Mouse (Mus musculus) testis, postnatal 14 days (tissue): ENCODE measurements around the gene Dpp10.

Experiments
- DNase-seq: peaks from one replicate; pipeline ENCODE4 v3.0.0; 2021; ENCODE audit warnings: low spot score

The Dpp10 gene

GRCm38 (mm10) chr1:124044925-124045640 is at the start of gene Dpp10:
TSS of gene Dpp10 (minus strand) at chr1:124045559.
- no peak for DNase-seq

- DNase-seq: no peak
Measured at GRCm38 (mm10) chr1:124048544-124048943, 3.2 kb upstream of the Dpp10 start.

GRCm38 (mm10) chr1:124045761-124046300 is 472 bp upstream of the Dpp10 start:
- peak; percentile 13 for DNase-seq

DNA sequence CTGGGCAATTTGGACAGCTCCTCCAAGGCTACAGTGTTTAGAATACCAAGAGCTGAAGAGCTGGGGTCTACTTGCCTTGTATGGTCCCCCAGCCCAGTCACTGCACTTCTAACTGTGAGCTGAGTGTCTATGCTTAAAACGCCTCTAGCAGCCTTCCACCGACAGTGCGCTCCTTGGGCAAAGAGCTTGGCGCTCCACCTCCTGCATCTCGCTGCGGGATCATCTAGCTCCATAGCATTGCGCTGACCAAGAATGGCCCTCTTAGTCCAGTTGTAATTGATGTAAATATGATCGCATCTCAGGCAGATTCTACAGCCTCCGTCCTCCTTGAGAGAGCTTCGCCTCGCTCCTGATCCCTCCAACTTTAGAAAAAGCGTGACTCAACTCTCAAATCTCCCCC is 1.2 kb downstream of the Dpp10 start:
- no peak for DNase-seq

- no peak for DNase-seq
Measured at GRCm38 (mm10) chr1:124043421-124043820, 1.9 kb downstream of the Dpp10 start.

- DNase-seq: no peak
Measured at GRCm38 (mm10) chr1:124041559-124041958, 3.8 kb downstream of the Dpp10 start.

GRCm38 (mm10) chr1:124035306-124035990 is 9.9 kb downstream of the Dpp10 start:
- no peak for DNase-seq

DNA sequence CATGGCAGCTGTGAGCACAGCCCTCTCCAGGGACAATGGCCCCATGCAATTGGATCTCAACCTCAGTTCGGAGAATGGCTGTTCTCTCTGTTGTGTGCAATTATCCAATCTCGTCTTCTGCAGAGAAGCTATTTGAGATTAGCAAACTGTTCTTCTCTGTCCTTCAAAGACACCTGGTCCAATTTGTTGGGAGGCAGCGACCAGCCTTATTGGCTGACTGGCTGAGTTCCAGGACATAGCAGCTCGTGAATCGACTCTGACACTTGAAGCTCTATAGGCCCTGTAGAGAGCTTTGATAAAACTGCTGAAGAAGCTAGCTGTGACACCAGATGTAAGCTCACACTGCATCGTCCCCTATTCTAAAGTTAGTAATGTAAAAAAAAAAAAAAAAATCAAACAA is 12.7 kb downstream of the Dpp10 start:
- no peak for DNase-seq

GRCm38 (mm10) chr1:124031968-124032367 is 13.4 kb downstream of the Dpp10 start:
- no peak for DNase-seq

DNA sequence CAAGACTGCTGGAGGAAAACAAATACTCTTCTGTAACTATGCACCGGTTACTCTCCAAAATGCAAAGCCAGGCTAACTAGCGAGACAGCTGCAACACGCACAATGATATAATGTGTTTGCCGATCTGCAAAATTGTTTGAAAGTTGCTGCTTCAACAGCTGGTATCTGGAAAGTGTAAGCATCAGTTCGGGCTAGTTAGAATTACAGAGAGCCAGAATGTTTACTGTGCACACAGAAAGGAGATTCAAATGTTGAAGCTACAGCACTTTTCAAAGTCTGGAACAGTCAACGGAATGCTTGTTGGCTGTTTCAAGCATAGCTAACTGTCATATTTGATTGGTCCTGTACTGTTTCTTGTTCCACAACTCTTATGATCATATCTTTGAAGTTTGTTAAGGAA is 42.6 kb downstream of the Dpp10 start:
- no peak for DNase-seq

- DNase-seq: no peak
Measured at GRCm38 (mm10) chr1:123995780-123996179, 49.6 kb downstream of the Dpp10 start.

DNA sequence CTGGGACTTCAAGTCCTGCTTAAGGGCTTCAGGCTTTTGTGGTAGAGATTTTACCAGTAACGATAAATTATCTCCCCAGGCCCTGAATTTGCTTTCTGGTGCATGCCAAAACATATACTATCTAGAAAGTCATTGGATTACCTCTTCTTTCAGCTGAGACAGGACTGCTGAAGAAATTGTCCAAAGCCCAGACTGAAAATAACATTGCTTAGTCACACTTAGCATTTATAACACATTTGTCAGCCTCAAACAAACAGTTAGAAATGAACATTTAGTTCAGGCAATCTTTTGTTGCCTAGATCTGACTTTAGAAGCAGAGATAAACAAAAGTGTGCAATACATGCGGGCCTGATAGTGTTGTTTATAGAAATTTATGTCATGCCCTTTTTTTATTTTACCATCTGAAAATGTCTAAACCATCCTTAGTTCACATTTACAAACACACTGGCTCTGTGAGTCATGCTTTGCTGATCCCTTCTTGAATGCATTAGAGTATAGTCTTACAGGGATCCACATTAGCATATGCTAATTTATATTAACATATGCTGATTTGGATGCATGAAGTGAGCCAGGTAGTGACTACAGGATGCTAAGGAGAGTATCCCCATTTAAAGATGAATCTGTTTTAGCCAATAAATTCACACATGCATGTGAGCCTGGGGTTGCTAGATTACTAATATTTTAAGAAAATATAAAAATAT is 59.9 kb downstream of the Dpp10 start:
- no peak for DNase-seq

- DNase-seq: no peak
Measured at GRCm38 (mm10) chr1:123978597-123978996, 66.8 kb downstream of the Dpp10 start.

- no peak for DNase-seq
Measured at GRCm38 (mm10) chr1:123974621-123975020, 70.7 kb downstream of the Dpp10 start.

- no peak for DNase-seq
Measured at GRCm38 (mm10) chr1:123946149-123946548, 99.2 kb downstream of the Dpp10 start.

- DNase-seq: no peak
Measured at GRCm38 (mm10) chr1:123940826-123941225, 104.5 kb downstream of the Dpp10 start.

DNA sequence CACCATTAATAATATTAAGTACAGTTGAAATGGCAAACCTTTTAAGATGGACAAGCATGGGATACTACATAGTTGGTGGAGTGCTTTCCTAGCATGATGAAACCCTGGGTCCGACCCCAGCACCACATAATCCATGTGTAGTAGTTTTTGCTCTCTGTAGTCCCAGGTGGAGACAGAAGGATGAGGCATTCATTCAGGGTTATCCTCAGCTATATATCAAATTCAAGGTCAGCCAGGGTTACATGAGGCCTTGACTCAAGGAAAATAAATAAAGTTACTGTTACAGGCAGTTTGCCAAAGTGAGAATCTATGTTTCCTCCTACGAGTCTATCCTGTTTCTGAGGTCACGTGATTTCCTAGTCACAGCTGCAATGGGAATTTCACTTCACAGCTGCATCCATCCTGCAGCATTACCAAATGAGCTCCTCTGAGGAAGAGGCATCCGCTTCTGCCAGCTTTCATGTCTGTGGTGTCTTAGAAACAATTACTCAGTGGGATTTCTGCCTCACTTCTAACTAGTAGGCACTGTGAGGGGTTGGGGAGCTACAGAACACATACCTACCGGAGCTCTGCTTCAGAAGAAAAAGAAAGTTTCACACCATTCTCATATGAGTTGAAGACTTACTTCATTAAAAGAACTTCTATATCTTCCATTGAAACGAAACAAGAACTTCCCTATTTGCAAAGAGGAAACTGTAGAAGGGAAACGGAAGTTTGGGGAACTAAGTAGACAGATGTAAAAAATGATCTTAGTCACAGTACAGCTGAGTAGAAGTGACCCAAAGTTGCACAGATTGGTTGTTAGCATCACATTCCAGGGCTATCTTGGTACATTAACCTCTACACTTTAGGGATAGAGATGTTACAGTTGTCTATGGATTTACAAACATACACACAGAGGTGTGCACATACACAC is 111.3 kb downstream of the Dpp10 start:
- DNase-seq: no peak

DNA sequence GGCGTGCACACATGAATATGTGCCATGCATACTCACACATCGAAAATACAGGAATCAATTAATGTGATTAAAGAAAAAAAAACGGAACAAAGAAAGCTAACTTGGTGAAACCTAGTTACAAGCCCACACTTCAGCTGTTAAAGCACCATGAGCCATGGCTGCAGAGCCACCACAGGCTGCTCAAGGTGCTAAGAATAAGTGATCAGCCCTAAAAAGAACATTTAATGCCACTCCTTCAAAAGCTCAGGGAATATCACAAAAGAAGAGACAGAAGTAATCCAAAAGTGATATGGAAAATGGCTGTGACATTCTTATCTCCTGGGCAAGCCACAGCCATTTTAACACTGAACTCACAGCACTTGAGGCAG is 117.4 kb downstream of the Dpp10 start:
- no peak for DNase-seq

DNA sequence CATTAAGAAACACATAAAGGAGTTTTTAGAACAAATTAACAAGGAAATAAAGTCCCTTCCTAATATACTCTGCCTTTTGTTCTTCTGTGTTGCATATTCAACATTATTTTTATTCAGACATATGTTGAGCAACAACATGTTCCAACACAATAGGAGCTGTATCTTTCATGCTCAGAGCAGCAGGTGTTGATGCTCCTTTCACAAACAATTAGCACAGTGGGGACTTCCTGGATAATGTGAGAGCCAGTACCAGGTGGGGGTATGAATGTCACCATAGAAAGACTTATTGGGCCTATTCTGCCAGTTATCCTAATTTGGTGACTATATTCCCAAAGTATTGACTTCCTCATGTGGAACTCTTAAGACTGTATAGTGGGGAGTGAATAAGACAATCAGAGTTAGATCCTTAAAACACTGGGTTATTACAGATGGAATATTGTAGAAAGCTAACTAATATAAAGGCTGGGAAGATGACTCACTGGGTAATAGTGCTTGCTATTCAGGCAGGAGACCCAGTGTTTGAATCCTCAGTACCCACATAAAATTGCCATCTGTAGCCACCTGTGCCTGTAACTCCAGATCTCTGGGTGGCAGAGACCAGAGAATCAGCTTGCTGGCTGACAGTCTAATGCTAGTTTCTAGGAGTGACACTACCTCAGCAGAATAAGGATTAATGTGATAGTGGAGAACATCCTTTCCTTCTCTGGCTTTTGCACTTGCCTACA is 117.9 kb downstream of the Dpp10 start:
- DNase-seq: no peak

DNA sequence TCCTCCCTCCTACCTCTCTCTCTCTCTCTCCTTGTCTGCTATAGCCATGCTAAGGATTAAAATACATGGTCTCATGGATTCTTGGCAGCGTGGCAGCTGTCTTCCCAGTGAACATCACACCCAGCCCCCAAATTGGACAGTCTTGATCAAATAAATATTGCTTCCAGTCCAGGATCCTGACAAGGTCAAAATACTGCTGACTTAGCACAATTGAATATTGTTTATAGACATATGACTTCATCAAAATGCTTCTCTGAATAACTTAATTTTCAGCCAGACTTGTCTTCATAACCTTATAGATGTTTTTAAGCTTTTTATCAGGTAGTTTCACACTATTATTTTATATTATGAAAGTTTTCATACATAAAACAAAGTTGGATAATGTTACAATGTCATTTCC is 120.5 kb downstream of the Dpp10 start:
- no peak for DNase-seq

GRCm38 (mm10) chr1:123923907-123924306 is 121.5 kb downstream of the Dpp10 start:
- no peak for DNase-seq
